In genomic region chr5:148389007-148389970, GRCm38 (mm10) we compare ENCODE assay signal across 13 mouse cellular contexts. TPM values are rescaled to one million over a fixed set of nuclear protein-coding genes. Genes with fewer than 3 reads are reported as not detected.
DNase-seq lines count a peak whose midpoint lies in the region; ATAC-seq lines count a peak whose summit lies in the region.
"Had no signal": no experiment of that assay in that cellular context is flagged by ENCODE, and none has a peak within 500 bp of the region (broad histone marks: within the 10 kb centered on the region; RNA-seq: fewer than 3 reads in every experiment).

No protein-coding gene starts in this region.

- peaks cover 10% of the 10 kb centered on the region for H3K4me1 ChIP-seq in forebrain, embryonic 15.5 days
- no peaks in the 10 kb centered on the region; the same call in 1 of the 2 replicates for H3K4me1 ChIP-seq in forebrain, embryonic 11.5 days (replicated peaks; ENCODE audit: control insufficient read depth, insufficient read depth, low read length)
- peaks cover 19% of the 10 kb centered on the region for H3K4me1 ChIP-seq in liver, embryonic 16.5 days (ENCODE audit: control insufficient read depth, low read depth, low read length)
- peaks cover 2% of the 10 kb centered on the region; the same call in 1 of the 2 replicates for H3K4me1 ChIP-seq in forebrain, embryonic 12.5 days

- no peaks in the 10 kb centered on the region for H3K9me3 ChIP-seq in forebrain, embryonic 15.5 days
- peaks cover 3% of the 10 kb centered on the region; the same call in 1 of the 2 replicates for H3K9me3 ChIP-seq in forebrain, embryonic 11.5 days (ENCODE audit: control insufficient read depth, low read length)
- no peaks in the 10 kb centered on the region for H3K9me3 ChIP-seq in liver, embryonic 16.5 days (replicated peaks; ENCODE audit: control insufficient read depth, low read length)
- 0 out of 2 replicates have a peak, but pooled peaks cover 4% of the 10 kb centered on the region for H3K9me3 ChIP-seq in forebrain, embryonic 12.5 days

- H3K36me3 ChIP-seq in forebrain, embryonic 15.5 days = no peaks in the 10 kb centered on the region
- no peaks in the 10 kb centered on the region for H3K36me3 ChIP-seq in forebrain, embryonic 11.5 days (ENCODE audit: control insufficient read depth, insufficient read depth, low read length)
- no peaks in the 10 kb centered on the region; the same call in 1 of the 2 replicates for H3K36me3 ChIP-seq in liver, embryonic 16.5 days (ENCODE audit: control insufficient read depth, insufficient read depth)
- H3K36me3 ChIP-seq in splenic B cell, adult 2 months (ENCODE audit: control insufficient read depth, insufficient read depth, low read length, poor library complexity, severe bottlenecking) = no peaks in the 10 kb centered on the region; the same call in 1 of the 2 replicates
- H3K36me3 ChIP-seq in forebrain, embryonic 12.5 days (replicated peaks) = no peaks in the 10 kb centered on the region; the same call in 1 of the 2 replicates

- no peaks in the 10 kb centered on the region for H3K27me3 ChIP-seq in forebrain, embryonic 15.5 days
- H3K27me3 ChIP-seq in forebrain, embryonic 11.5 days (ENCODE audit: control insufficient read depth, insufficient read depth, low read length) = no peaks in the 10 kb centered on the region
- no peaks in the 10 kb centered on the region for H3K27me3 ChIP-seq in liver, embryonic 16.5 days (ENCODE audit: control insufficient read depth, insufficient read depth, low read depth, low read length)
- no peaks in the 10 kb centered on the region for H3K27me3 ChIP-seq in splenic B cell, adult 2 months (ENCODE audit: control insufficient read depth, insufficient read depth, low read length, poor library complexity, severe bottlenecking)
- H3K27me3 ChIP-seq in forebrain, embryonic 12.5 days = no peaks in the 10 kb centered on the region
- H3K27me3 ChIP-seq: heart, embryonic 12.5 days had no signal

- H3K4me3 ChIP-seq in forebrain, embryonic 15.5 days = no peak overlapping the region
- H3K4me3 ChIP-seq in forebrain, embryonic 11.5 days (ENCODE audit: low read depth, low read length) = no peak overlapping the region
- H3K4me3 ChIP-seq in liver, embryonic 16.5 days (ENCODE audit: low read depth, low read length) = 0 out of 2 replicates have a peak overlapping the region, but pooled peaks have one; percentile 4
- H3K4me3 ChIP-seq in forebrain, embryonic 12.5 days (replicated peaks) = no peak overlapping the region
- H3K4me3 ChIP-seq: heart, embryonic 12.5 days had no signal

- no peak for DNase-seq in forebrain, embryonic 11.5 days (ENCODE audit: low spot score)
- peak; percentile 59 for DNase-seq in right cerebral cortex, adult 18-20 months
- no peak for DNase-seq in right cerebral cortex, postnatal 14 days
- peak; percentile 65 for DNase-seq in splenic B cell, adult 2 months (ENCODE audit: low read depth, low spot score)
- no peak for DNase-seq in kidney, adult 8-10 months
- DNase-seq: cerebellum, adult 11 months; midbrain, embryonic 14.5 days had no signal

- ATAC-seq in forebrain, embryonic 15.5 days (replicated peaks) = no peak
- ATAC-seq in forebrain, embryonic 11.5 days (replicated peaks; ENCODE audit: low FRiP score) = no peak
- ATAC-seq in liver, embryonic 16.5 days (ENCODE audit: low read depth) = peak; percentile 93
- ATAC-seq in forebrain, embryonic 12.5 days (ENCODE audit: low FRiP score) = no peak
- ATAC-seq: forebrain, embryonic 14.5 days had no signal

- no peak overlapping the region for H3K9ac ChIP-seq in forebrain, embryonic 15.5 days (replicated peaks)
- H3K9ac ChIP-seq in forebrain, embryonic 11.5 days (ENCODE audit: low read length) = no peak overlapping the region
- H3K9ac ChIP-seq in liver, embryonic 16.5 days (ENCODE audit: low read depth, low read length) = no peak overlapping the region
- no peak overlapping the region for H3K9ac ChIP-seq in forebrain, embryonic 12.5 days
- H3K9ac ChIP-seq: heart, embryonic 12.5 days had no signal

- H3K27ac ChIP-seq in forebrain, embryonic 15.5 days (replicated peaks) = 0 out of 2 replicates have a peak overlapping the region, but pooled peaks have one; percentile 13
- no peak overlapping the region for H3K27ac ChIP-seq in forebrain, embryonic 11.5 days (ENCODE audit: low read depth, low read length)
- H3K27ac ChIP-seq in liver, embryonic 16.5 days (ENCODE audit: low read length) = peak overlapping the region; percentile 58
- no peak overlapping the region for H3K27ac ChIP-seq in forebrain, embryonic 12.5 days
- H3K27ac ChIP-seq: kidney, postnatal 0 days had no signal

- no peak overlapping the region for H3K4me2 ChIP-seq in forebrain, embryonic 15.5 days (replicated peaks)
- H3K4me2 ChIP-seq in forebrain, embryonic 11.5 days (ENCODE audit: low read depth, low read length, severe bottlenecking) = no peak overlapping the region
- peak overlapping the region; percentile 43 for H3K4me2 ChIP-seq in liver, embryonic 16.5 days (ENCODE audit: low read depth, low read length)
- H3K4me2 ChIP-seq in forebrain, embryonic 12.5 days = no peak overlapping the region
- H3K4me2 ChIP-seq: heart, embryonic 12.5 days had no signal

- 93% methylated on average over 15 of the region's 15 CpGs for WGBS in forebrain, embryonic 15.5 days
- whole genome bisulfite sequencing in forebrain, embryonic 11.5 days = 95% methylated on average over 15 of the region's 15 CpGs
- WGBS in liver, embryonic 16.5 days (ENCODE audit: insufficient replicate concordance) = 63% methylated on average over 15 of the region's 15 CpGs
- WGBS in forebrain, embryonic 12.5 days = 95% methylated on average over 15 of the region's 15 CpGs

RNA-seq across cellular contexts. Expression of gene Slc7a1, which starts 10.4 kb away (rescaled TPM):
- polyA plus RNA-seq in forebrain, embryonic 15.5 days (2015; fragmentation: Nextera tagmentation; extraction: Ambion mirVana) = 32.4 and 37.5 TPM in 2 replicates
- 28.1 and 32.9 TPM in 2 replicates for polyA plus RNA-seq in forebrain, embryonic 11.5 days (2014; fragmentation: Nextera tagmentation; extraction: Ambion mirVana)
- polyA plus RNA-seq in liver, embryonic 16.5 days (2015; fragmentation: Nextera tagmentation; extraction: Ambion mirVana) = 14.1 and 15.7 TPM in 2 replicates
- polyA plus RNA-seq in forebrain, embryonic 12.5 days (2016; fragmentation: Nextera tagmentation; extraction: Ambion mirVana) = 18.4 and 23.3 TPM in 2 replicates

Comparison
In these comparisons a context has a peak if more than half of its experiments do, and no peak if none do; other contexts are left out.
1. H3K27ac ChIP-seq: peak in forebrain, embryonic 15.5 days (single experiment) and liver, embryonic 16.5 days (single experiment); none in forebrain, embryonic 11.5 days (single experiment) and forebrain, embryonic 12.5 days (single experiment).
2. DNase-seq: peak in right cerebral cortex, adult 18-20 months (single experiment) and splenic B cell, adult 2 months (single experiment); none in forebrain, embryonic 11.5 days (single experiment), right cerebral cortex, postnatal 14 days (single experiment) and kidney, adult 8-10 months (0 of 2).